Mouse (Mus musculus): ENCODE results near the gene Zfp428. TPM values are rescaled to one million over a fixed set of nuclear protein-coding genes. Genes with fewer than 3 reads are reported as not detected.
A peak's percentile ranks its signal among the peaks of the same experiment; 100 is the strongest.

The Zfp428 gene
- polyA plus RNA-seq, 1 experiment from 2014 or later: 201 TPM

DNA sequence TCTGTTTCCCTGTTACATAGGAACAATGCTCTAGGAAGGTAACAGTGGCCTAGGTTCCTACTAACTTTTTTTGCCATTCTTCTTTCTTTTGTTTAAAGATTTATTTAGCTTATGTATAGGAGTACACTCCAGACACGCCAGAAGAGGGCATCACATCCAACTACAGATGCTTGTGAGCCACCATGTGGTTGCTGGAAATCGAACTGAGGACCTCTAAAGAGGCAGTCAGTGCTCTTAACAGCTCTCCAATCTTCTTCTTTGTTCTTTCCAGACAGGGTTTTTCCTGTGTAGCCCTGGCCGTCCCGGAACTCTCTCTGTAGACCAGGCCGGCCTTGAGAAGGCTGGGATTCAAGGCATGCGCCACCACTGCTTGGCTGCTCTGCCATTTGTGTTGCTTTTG lies 18.2 kb downstream of the Zfp428 start:
- 90% methylated on average over 6 of the region's 6 CpGs for WGBS
- Histone ChIP-seq H3K9ac (no peak overlapping the region), H3K9me3 (ENCODE audit: control insufficient read depth, low read length) (no peaks in the 10 kb centered on the region), H3K27ac (no peak overlapping the region), H3K36me3 (replicated peaks; ENCODE audit: control insufficient read depth, insufficient read depth) (no peaks in the 10 kb centered on the region), H3K4me1 (replicated peaks; ENCODE audit: control insufficient read depth, insufficient read depth, low read length) (peaks cover 6% of the 10 kb centered on the region), H3K27me3 (ENCODE audit: control insufficient read depth, insufficient read depth, low read length) (no peaks in the 10 kb centered on the region), H3K4me2 (replicated peaks) (no peak overlapping the region), H3K4me3 (replicated peaks; ENCODE audit: low read length) (no peak overlapping the region)
- ATAC-seq (ENCODE audit: low FRiP score) (no peak), DNase-seq (ENCODE audit: low spot score) (no peak)

DNA sequence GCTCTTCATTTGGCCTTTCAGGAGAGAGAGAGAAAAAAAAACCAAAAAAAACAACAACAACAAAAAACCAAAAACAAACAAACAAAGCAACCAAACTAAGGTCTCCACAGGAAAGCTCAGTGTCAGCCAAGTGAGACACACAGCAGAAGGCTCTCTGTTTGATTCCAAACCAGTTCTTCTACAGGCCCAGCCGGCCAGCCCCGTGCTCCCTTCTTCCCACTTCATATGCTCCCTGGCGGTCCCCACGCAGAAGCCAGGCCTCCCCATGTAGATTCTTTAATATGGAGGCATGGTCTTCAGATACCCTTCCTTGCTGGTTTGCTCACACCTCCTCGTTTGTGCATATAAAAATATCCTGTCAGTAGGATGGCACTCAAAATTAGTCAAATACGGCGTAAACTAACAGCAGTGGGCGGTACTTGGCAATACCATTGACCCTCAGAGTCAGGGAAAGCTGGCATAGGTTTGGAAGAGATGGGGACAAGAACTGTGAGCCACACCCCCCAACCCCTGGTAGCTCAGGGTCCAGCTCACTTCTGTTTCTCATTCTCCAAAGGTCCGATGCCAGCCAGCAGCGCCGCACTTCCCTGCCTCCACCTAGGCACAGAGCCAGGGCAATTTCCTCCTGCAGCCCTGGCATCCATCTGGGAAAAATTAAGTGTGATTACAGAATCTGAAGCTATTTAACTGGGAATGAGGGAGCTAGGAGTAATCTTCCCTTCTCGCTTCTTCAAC lies 19.0 kb downstream of the Zfp428 start:
- Histone ChIP-seq H3K27ac (no peak overlapping the region), H3K36me3 (replicated peaks; ENCODE audit: control insufficient read depth, insufficient read depth) (no peaks in the 10 kb centered on the region), H3K4me1 (replicated peaks; ENCODE audit: control insufficient read depth, insufficient read depth, low read length) (peaks cover 6% of the 10 kb centered on the region), H3K4me3 (replicated peaks; ENCODE audit: low read length) (no peak overlapping the region), H3K4me2 (replicated peaks) (no peak overlapping the region), H3K9me3 (ENCODE audit: control insufficient read depth, low read length) (no peaks in the 10 kb centered on the region), H3K9ac (no peak overlapping the region), H3K27me3 (ENCODE audit: control insufficient read depth, insufficient read depth, low read length) (no peaks in the 10 kb centered on the region)
- ATAC-seq (ENCODE audit: low FRiP score) (no peak), DNase-seq (ENCODE audit: low spot score) (no peak)
- WGBS: 90% methylated on average over 12 of the region's 12 CpGs

DNA sequence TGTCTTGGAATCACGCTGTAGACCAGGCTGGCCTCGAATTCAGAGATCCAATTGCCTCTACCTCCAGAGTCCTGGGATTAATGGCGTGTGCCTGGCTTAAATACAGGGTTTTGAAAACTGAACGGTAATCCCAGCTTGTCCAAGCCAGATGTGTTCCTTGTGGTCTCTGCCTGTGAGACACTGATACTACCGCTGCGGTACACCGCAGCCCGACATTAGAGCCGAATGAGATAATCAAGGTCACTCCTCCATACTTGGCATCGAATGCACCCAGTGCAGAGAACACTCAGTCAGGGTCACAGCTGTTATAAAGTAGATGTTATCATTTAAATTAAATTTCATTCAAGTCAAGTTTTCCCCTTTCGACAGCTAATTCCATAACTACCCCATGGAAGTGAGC lies 22.1 kb downstream of the Zfp428 start:
- H3K4me1 ChIP-seq (replicated peaks; ENCODE audit: control insufficient read depth, insufficient read depth, low read length): peaks cover 24% of the 10 kb centered on the region

DNA sequence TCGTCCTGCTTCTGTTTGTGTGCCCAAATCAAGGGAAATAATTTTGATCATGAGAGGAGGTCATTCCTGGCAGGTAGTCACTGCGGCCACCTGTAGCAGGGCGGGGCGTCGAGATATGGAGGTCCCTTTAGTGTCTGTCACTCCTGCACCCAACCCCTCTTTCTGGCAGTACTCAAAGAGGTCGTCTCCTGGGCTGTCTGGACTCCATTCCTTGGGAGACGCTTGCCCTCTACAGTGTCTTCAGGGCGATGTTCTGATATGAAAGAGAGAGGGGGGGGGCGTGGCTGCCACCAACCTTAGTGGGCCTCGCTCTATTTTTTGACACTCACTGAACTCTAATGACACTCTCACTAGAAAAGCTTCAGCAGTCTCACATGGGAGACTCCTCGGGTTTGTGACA lies 22.8 kb downstream of the Zfp428 start:
- no peak for ATAC-seq (ENCODE audit: low FRiP score)
- WGBS: 66% methylated on average over 11 of the region's 11 CpGs
- no peak for DNase-seq (ENCODE audit: low spot score)

More for the DNA sequence above, 22.1 kb downstream of the Zfp428 start:
- H3K9me3 ChIP-seq (ENCODE audit: control insufficient read depth, low read length): no peaks in the 10 kb centered on the region
- DNase-seq (ENCODE audit: low spot score): no peak
- H3K9ac ChIP-seq: no peak overlapping the region
- ATAC-seq (ENCODE audit: low FRiP score): no peak
- H3K4me2 ChIP-seq (replicated peaks): no peak overlapping the region
- no peaks in the 10 kb centered on the region; the same call in 1 of the 2 replicates for H3K27me3 ChIP-seq (ENCODE audit: control insufficient read depth, insufficient read depth, low read length)
- no peak overlapping the region for H3K27ac ChIP-seq
- H3K36me3 ChIP-seq (replicated peaks; ENCODE audit: control insufficient read depth, insufficient read depth): peaks cover 18% of the 10 kb centered on the region
- H3K4me3 ChIP-seq (replicated peaks; ENCODE audit: low read length): no peak overlapping the region
- 93% methylated on average over 11 of the region's 11 CpGs for WGBS

DNA sequence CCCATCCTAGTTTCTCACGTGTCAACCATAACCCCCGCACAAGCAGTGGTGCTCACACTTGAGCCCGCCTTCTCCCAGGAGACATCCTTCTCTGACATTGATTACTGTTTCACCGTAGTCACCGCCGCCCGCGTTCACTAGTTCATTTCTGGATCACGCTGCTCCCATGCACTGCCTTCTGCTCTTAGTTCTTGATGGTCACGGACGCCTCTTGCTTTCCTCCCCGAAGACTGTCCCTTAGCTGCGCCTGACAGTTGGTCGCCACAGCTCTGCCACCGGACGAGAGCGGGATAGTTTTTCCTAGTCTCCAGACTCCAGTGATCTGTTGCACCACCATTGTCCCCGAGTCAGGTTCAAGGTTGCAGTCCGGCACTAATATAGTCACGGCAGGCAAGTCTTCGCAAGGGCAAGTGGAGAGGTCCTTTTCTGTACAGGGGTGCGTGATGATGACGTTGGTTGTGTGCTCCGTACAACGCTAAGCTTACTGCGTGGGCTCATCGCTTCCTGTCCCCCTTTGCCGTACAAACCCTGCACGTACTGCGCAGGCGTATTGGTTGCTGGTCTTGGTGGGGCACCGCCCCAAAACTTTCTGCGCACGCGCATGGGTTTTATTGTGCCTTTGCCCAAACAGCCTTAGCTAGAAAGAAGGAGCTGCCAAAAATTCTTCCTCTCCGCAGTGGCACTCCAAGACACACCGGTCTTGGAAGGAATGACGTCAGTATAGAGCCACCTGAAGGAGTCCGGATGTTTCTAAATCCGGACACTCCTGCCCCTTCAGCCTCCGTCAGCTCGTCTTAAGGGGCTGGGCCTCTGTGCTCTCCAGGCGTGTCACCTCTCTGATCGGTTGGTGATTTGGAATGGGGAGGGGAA lies 23.5 kb downstream of the Zfp428 start, which contains the start of gene Irgq:
Gene Irgq, plus strand, starts transcription at position 628 of the 870 bp plus-strand sequence.
- peak within 1 kb of the TSS; percentile 87 for H3K27ac ChIP-seq
- H3K36me3 ChIP-seq (replicated peaks; ENCODE audit: control insufficient read depth, insufficient read depth): peaks cover 32% of the 10 kb centered on the region
- WGBS: under 1% methylated on average over 44 of the region's 44 CpGs
- peak within 1 kb of the TSS; percentile 97 for H3K4me2 ChIP-seq (replicated peaks)
- ATAC-seq (ENCODE audit: low FRiP score): peak; percentile 95
- no peaks in the 10 kb centered on the region for H3K9me3 ChIP-seq (ENCODE audit: control insufficient read depth, low read length)
- peak within 1 kb of the TSS; percentile 89 for H3K9ac ChIP-seq
- H3K4me3 ChIP-seq (replicated peaks; ENCODE audit: low read length): peak within 1 kb of the TSS; percentile 74
- peak; percentile 100 for DNase-seq (ENCODE audit: low spot score)
- no peaks in the 10 kb centered on the region; the same call in 1 of the 2 replicates for H3K27me3 ChIP-seq (ENCODE audit: control insufficient read depth, insufficient read depth, low read length)
- peaks cover 28% of the 10 kb centered on the region for H3K4me1 ChIP-seq (replicated peaks; ENCODE audit: control insufficient read depth, insufficient read depth, low read length)

More for the DNA sequence above, 22.8 kb downstream of the Zfp428 start:
- H3K9me3 ChIP-seq (ENCODE audit: control insufficient read depth, low read length): no peaks in the 10 kb centered on the region
- peaks cover 25% of the 10 kb centered on the region for H3K36me3 ChIP-seq (replicated peaks; ENCODE audit: control insufficient read depth, insufficient read depth)
- H3K4me3 ChIP-seq (replicated peaks; ENCODE audit: low read length): peak overlapping the region; percentile 74
- peak overlapping the region; percentile 87 for H3K27ac ChIP-seq
- H3K27me3 ChIP-seq (ENCODE audit: control insufficient read depth, insufficient read depth, low read length): no peaks in the 10 kb centered on the region; the same call in 1 of the 2 replicates
- H3K4me1 ChIP-seq (replicated peaks; ENCODE audit: control insufficient read depth, insufficient read depth, low read length): peaks cover 28% of the 10 kb centered on the region
- H3K4me2 ChIP-seq (replicated peaks): peak overlapping the region; percentile 97
- peak overlapping the region; percentile 75 for H3K9ac ChIP-seq

DNA sequence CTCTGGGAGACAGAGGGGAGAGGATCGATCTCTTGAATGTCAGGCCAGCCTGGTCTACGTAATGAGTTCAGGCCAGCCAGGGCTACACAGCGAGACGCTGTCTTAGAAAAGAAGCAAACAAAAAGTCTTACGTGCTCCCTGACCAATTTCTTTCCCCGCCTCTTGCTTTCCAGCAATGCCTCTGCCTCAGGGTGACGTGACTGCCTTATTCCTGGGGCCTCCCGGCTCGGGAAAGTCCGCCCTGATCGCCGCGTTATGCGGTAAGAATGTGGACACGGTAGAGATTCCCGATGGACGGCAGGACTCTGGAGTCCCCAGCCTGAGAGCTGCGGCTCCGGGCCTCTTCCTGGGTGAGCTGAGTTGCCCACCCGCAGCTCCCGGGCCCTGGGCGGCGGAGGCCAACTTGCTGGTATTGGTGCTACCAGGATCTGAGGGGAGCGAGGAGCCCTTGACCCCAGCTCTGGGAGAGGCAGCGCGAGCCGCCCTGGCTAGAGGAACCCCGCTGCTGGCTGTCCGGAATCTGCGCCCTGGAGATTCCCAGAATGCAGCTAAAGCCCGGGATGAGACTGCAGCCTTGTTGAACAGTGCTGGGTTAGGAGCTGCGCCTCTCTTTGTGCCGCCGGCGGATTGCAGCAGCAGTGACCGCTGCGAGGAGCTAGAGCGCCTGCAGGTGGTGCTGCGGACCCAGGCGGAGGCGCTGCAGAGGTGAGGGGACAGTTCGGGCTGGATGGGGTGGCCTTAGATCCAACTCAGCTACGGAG lies 24.6 kb downstream of the Zfp428 start:
- Histone ChIP-seq H3K9ac (peak overlapping the region; percentile 89), H3K4me2 (replicated peaks) (peak overlapping the region; percentile 97), H3K4me1 (replicated peaks; ENCODE audit: control insufficient read depth, insufficient read depth, low read length) (peaks cover 28% of the 10 kb centered on the region), H3K9me3 (ENCODE audit: control insufficient read depth, low read length) (no peaks in the 10 kb centered on the region), H3K4me3 (replicated peaks; ENCODE audit: low read length) (peak overlapping the region; percentile 74), H3K27ac (peak overlapping the region; percentile 87), H3K36me3 (replicated peaks; ENCODE audit: control insufficient read depth, insufficient read depth) (peaks cover 43% of the 10 kb centered on the region), H3K27me3 (ENCODE audit: control insufficient read depth, insufficient read depth, low read length) (no peaks in the 10 kb centered on the region; the same call in 1 of the 2 replicates)
- ATAC-seq (ENCODE audit: low FRiP score): peak; percentile 38
- DNase-seq (ENCODE audit: low spot score): peak; percentile 77
- under 1% methylated on average over 43 of the region's 43 CpGs for WGBS

DNA sequence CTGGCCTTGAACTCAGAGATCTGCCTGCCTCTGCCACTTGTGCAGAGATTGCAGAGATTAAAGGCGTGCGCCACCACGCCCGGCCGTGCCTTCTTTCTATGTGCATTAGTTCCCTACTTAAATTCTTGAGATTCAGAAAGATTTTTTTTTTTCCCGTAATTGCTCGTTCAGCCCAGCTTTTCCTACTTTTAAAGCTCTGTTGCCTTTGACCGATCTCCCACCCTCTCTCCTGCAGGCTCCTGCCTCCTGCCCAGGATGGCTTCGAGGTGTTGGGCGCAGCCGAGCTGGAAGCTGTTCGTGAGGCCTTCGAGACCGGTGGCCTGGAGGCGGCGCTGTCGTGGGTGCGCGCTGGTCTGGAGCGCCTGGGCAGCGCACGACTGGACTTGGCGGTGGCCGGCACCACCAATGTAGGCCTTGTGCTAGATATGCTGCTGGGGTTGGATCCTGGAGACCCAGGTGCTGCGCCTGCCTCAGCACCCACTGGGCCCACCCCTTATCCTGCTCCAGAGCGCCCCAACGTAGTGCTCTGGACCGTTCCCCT lies 26.3 kb downstream of the Zfp428 start:
- DNase-seq (ENCODE audit: low spot score): no peak
- Histone ChIP-seq H3K9ac (no peak overlapping the region), H3K4me2 (replicated peaks) (no peak overlapping the region), H3K9me3 (ENCODE audit: control insufficient read depth, low read length) (no peaks in the 10 kb centered on the region), H3K4me3 (replicated peaks; ENCODE audit: low read length) (0 out of 2 replicates have a peak overlapping the region, but pooled peaks have one; percentile 3), H3K27ac (no peak overlapping the region), H3K27me3 (ENCODE audit: control insufficient read depth, insufficient read depth, low read length) (no peaks in the 10 kb centered on the region; the same call in 1 of the 2 replicates), H3K4me1 (replicated peaks; ENCODE audit: control insufficient read depth, insufficient read depth, low read length) (peaks cover 28% of the 10 kb centered on the region), H3K36me3 (replicated peaks; ENCODE audit: control insufficient read depth, insufficient read depth) (peaks cover 46% of the 10 kb centered on the region)
- WGBS: 55% methylated on average over 28 of the region's 28 CpGs
- ATAC-seq (ENCODE audit: low FRiP score): no peak

DNA sequence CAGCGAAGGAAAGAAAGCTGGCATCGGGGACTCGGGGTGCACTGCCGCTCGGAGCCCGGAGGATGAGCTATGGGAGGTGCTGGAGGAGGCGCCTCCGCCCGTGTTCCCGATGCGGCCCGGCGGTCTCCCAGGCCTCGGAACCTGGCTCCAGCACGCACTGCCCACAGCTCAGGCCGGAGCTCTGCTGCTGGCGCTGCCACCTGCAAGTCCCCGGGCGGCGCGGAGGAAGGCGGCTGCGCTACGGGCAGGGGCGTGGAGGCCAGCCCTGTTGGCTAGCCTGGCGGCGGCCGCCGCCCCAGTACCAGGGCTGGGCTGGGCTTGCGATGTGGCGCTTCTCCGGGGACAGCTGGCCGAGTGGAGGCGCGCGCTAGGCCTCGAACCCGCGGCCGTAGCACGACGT lies 27.0 kb downstream of the Zfp428 start:
- Histone ChIP-seq H3K27ac (no peak overlapping the region), H3K36me3 (replicated peaks; ENCODE audit: control insufficient read depth, insufficient read depth) (peaks cover 46% of the 10 kb centered on the region), H3K9ac (peak overlapping the region; percentile 28; the same call in 1 of the 2 replicates), H3K4me2 (replicated peaks) (peak overlapping the region; percentile 31), H3K27me3 (ENCODE audit: control insufficient read depth, insufficient read depth, low read length) (no peaks in the 10 kb centered on the region; the same call in 1 of the 2 replicates), H3K4me3 (replicated peaks; ENCODE audit: low read length) (peak overlapping the region; percentile 3; the same call in 1 of the 2 replicates), H3K9me3 (ENCODE audit: control insufficient read depth, low read length) (no peaks in the 10 kb centered on the region), H3K4me1 (replicated peaks; ENCODE audit: control insufficient read depth, insufficient read depth, low read length) (peaks cover 28% of the 10 kb centered on the region)
- no peak for ATAC-seq (ENCODE audit: low FRiP score)
- no peak for DNase-seq (ENCODE audit: low spot score)
- 29% methylated on average over 42 of the region's 42 CpGs for WGBS

All from hindbrain, embryonic 14.5 days (tissue).